Mouse (Mus musculus) embryonic fibroblast, embryonic 13.5 days (primary cell): Measurements from ENCODE around the gene Gm16223.

ENCODE experiments used
- CTCF ChIP-seq: IDR thresholded peaks from 2 replicates; pipeline ENCODE4 v1.5.1; 2011; ENCODE audit warnings: mild to moderate bottlenecking, control low read depth, low read length, moderate library complexity, borderline replicate concordance; ENCODE audit not compliant: insufficient read depth
- POLR2A ChIP-seq: IDR thresholded peaks from 2 replicates; pipeline ENCODE4 v1.6.1; 2011; ENCODE audit warnings: low read depth, mild to moderate bottlenecking, control low read depth, low read length, moderate library complexity

GRCm38 (mm10) chr5:42125562-42125961, 57.8 kb downstream of the Gm16223 start:
- TF ChIP-seq CTCF (no peak), POLR2A (no peak)
